Mouse (Mus musculus): ENCODE results near the gene Ppp1r11. TPM values are rescaled to one million over a fixed set of nuclear protein-coding genes. Genes with fewer than 3 reads are reported as not detected.

Gene Ppp1r11
- total RNA-seq, 4 experiments from 2014 or later: 107 to 144 (median 137) TPM

DNA sequence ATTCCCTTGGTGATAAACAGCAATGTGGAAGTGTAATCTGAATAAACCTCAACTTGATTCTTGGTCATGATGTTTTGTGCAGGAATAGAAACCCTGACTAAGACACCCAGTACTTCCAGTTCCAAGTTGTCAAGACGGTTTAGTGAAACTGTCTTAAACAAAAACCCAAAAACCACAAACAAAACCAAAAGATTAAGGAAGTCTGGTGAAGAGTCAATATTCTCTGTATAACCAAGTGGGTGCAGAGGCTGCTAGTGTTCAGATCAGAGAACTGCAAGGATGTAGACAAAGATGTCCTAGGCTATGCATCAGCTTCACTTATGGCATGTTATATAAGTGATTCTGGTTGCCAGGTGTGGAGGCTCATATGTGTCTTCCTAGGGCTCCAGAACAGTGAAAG is 15.3 kb upstream of the Ppp1r11 start:
- no peak for DNase-seq (ENCODE audit: low spot score in 2 of 2)

DNA sequence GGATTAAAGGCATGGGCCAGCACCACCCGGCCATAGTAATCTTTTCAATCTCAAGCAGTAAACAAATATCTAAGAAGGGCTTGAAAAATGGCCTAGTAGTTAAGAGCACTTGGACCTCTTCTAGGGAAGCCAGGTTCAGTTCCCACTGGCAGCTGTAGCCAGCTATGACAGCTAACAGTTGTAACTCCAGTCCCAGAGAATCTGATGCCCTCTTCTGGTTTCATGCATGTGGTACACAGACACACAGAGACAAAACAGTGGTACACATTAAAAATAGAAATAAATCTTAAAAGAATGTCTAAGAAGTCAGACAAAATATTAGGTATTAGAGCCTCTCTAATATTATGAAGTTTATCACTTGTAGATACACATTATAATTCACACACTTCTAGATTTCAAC is 9.6 kb upstream of the Ppp1r11 start:
- no peak for DNase-seq (ENCODE audit: low spot score in 2 of 2)

DNA sequence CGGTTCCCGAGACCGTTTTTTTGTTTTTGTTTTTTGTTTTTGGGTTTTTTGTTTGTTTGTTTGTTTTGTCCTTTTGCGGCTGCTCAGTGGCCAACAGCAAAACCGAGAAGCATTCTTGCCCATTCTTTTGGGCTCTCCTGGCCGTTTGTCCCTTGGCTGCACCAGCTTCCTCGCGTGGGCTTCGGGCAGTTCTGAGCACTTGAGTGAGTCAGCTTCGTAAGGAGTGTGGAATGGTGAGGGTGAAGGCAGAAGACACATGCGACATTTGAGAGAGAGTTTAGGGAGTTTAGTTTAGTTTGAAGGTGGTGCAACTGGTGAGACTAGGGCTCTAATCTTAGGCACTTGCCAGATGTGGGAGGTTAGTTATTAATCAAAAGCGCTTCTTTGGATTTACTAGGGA is 7.3 kb upstream of the Ppp1r11 start:
- no peak for DNase-seq (ENCODE audit: low spot score in 2 of 2)

DNA sequence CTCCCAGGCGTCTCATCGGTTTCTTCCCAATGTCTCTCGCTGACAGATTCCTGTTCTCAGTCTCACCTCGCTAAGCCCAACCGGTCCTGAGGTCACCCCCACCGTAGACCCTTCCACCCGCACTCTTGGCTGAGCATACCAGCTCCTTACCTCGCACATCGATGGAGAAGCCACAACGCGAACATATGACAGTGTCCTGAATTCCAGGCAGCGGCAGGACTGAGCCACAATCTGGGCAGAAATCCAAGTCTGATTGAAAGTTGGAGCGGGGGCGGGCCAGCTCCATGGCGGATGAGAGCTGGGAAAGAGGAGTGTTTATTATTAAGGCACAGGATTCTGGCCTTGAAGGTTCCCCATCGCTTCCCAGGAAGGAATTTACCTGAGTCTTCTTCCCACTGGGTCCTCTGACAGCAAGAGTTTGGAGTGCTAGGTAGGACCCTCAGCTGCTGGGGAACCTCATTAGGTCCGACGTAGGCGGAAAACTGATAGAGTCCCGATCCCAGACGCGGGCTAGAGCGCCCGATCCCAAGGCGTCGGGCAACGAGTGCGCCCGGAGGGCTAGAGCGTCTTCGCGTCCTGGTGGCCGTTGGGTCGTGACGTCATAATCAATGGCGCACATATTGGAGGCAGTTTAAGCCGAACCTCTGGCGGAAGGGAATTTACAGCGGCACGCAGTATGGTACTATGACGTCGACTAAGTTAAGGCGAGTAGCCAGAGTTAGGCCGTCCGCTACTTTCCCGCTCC is 6.6 kb upstream of the Ppp1r11 start, which contains the start of the genes Znrd1 and Znrd1as:
Znrd1 (minus strand) TSS at position 561 of the 745 bp plus-strand sequence.
Znrd1as (plus strand) TSS at position 594 of the 745 bp plus-strand sequence.
- peak; percentile 91 to 96 for DNase-seq (ENCODE audit: low spot score in 2 of 2)

DNA sequence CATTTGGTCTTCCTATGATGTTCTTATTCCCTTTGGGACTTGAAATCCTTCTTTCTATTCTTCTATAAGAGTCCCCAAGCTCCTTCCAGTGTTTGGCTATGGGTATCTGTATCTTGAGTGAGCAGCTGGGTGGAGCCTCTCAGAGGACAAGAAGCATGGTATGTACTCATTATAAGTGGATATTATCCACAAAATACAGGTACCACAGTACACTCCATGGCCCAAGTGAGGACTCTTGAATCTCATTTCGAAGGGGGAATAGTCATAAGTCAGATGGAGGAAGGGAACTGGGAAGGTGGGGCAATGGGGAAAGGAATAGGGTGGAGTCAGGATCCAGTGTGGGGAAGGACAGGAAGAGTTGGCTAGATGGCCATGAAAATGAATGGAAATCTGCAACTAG is 1.5 kb upstream of the Ppp1r11 start:
- DNase-seq (ENCODE audit: low spot score in 2 of 2): no peak

DNA sequence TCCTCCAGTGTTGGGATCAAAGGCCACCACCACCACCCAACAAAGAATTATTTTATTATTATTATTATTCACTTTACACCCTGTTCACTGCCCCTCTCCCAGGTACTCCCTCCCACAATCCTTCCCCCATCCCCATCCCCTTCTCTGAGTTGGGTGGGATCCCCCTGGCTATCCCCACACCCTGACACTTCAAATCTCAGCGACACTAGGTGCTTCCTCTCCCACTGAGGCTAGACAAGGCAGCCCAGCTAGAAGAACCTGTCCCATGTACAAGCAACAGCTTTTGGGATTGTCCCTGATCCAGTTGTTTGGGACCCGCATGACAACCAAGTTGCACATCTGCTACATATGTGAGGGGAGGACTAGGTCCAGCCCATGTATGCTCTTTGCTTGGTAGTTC is 1.1 kb upstream of the Ppp1r11 start:
- no peak for DNase-seq (ENCODE audit: low spot score in 2 of 2)

DNA sequence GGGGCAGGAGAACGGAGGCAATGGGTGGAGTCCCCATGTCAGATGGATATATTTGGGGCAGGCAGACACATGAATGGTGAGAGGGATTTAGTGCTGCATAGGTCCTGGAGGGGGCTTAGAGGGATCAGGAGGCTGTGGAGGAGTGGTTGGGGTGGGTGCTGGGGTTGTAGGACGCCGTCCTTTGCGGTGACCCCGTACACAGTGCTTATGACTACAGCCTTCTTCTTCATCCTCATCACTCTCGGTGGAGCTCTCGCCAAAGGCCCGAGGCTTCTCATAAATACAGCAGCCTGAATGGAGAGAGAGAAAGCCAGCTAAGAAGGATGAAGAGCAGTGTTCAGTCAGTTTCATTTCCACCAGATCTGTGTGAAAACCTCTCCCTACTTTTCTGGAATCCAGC is 2.3 kb downstream of the Ppp1r11 start:
- no peak for DNase-seq (ENCODE audit: low spot score in 2 of 2)

DNA sequence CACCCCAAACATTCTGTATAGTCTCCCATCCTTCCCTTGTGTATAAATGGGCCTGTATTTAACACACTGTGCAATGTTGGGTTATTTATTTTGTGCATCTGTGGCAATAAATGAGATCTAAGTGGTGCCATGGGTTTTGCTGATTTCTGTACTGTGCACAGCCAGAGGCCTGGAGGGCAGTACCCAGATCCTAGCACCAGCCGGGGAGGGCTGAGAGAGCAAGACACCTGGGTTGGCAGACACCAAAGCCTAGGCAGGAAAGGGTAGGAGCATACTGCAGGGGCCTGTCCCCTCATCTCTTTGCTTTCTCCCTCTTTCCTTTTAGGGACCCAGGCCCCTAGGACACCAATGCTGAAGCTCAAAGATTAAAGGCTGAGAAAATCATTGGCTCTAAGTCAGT is 3.3 kb downstream of the Ppp1r11 start:
- no peak for DNase-seq (ENCODE audit: low spot score in 2 of 2)

DNA sequence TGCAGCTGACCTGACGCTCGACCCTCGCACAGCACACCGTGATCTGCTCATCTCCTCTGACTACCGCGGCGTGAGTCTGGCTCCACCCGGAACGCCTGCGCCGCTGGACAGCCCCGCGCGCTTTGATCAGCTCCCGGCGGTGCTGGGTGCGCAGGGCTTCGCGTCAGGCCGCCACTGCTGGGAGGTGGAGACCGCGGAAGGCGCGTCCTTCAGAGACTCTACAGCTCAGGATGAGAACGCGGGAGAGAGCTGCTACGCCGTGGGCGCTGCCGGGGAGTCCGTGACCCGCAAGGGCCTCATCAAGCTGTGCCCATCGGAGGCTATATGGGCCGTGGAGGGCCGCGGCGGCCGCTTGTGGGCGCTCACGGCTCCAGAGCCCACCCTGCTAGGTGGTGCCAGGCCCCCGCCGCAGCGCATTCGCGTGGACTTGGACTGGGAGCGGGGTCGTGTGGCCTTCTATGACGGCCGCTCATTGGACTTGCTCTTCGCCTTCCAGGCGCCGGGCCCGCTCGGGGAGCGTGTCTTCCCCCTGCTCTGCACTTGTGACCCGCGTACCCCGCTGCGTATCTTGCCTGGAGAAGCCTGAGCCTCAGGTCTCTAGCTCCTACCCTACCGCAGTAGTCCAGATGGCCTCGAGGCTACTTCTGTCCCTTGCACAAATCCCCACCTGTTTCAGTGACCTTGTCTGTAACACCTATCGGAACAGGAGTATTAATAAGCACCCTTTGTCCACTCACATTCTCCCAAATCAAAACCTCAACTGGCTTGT is 4.3 kb downstream of the Ppp1r11 start:
- DNase-seq (ENCODE audit: low spot score in 2 of 2): peak; percentile 51 to 53

DNA sequence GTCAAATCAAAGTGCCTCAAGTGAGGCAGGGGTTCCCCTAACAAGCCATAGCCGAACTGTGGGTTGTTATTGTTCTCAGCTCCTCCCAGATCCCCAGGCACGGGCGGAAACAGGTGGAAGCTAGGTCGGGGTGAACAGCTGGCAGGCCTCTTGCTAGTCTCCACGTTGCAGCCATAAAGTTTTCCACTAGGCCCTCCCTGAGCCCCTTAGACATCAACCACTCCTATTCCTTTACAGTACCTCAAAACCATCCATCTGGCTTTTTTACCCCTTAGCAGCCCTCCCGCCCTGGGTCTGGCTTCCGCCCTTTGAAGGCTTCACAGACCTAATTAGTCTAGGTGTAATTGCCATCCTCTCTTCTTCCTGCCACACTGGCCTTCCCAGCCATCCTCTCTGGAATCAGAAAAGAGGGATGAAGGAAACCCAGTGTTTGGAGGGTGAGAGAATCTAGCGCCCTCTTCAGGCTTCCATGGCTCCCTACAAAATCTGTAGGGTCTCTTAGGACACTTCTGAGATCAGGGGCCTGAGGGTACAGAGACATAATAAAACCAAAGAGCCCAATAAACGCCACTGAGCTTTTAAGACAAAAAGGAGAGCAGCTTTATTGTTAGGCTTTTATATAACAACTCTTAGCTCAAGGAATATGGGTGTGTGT is 7.3 kb downstream of the Ppp1r11 start:
- no peak for DNase-seq (ENCODE audit: low spot score in 2 of 2)

DNA sequence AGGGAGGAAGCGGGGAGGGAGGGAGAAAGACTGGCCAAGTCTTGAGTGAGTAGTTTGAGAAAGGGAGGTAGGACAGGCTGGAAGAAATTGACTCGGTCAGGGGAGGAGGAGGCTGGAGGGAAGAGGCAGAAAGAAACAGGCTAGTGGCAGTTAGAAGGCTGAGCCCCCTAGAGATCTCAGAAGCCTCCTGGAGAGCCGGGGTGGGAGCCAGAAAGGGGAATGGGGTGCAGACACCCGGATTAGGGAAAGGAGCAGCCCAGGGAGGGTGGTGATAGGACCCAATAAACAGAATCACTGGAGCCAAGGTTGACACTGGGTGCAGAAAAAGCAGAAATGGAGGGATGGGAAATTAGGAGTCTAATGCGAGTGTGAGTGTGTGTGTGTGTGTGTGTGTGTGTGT is 7.8 kb downstream of the Ppp1r11 start:
- DNase-seq (ENCODE audit: low spot score in 2 of 2): no peak

DNA sequence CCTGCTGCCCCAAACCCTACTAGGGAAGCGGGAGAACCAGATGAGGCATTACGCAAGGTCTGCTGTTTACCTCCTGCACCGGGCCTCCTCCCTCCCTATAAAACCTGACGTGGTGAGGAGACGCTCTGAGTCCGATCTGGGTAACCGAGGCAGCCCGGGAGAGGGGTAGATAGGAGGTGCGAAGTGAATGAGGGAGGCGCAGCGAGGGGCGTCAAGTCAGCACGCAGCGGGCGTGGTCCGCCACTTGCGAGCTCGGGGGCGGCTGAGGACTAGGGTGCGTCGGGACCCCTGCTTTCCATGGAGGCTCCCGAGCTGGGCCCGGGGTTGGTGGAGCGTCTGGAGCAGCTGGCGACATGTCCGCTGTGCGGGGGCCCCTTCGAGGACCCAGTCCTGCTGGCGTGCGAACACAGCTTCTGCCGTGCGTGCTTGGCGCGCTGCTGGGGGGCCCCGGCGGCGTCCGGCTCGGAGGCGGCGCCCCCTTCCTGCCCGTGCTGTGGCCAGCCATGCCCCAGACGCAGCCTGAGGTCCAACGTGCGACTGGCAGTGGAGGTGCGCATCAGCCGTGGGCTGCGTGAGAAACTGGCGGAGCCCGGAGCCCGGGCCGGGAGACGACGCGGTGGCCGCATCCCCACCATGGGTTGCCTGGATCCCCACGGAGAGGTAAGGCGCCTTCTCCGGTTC is 8.6 kb downstream of the Ppp1r11 start, which contains the start of gene Rnf39:
Rnf39 (plus strand) TSS at position 128 of the 681 bp plus-strand sequence.
- DNase-seq (ENCODE audit: low spot score in 2 of 2): peak; percentile 40 to 55

DNA sequence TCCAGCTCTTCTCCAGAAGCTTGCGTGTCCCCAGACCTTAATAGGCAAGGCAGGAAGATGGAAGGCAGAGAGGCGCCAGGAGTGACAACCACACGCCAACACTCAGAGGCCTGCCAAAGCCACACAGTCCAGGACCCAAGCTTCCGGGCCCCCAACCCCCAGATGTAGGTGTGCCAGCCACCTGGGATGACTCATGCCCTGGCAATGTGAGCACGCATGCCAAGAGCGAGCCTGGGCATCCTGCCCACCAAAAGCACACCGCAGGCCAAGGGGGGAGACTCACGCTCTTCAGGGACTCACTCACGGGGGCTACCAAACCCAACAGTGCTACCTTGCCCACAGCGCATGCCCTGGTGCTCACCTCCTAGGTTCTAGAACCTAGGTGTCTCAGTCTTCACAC is 9.2 kb downstream of the Ppp1r11 start:
- DNase-seq (ENCODE audit: low spot score in 2 of 2): peak; percentile 55 to 82

DNA sequence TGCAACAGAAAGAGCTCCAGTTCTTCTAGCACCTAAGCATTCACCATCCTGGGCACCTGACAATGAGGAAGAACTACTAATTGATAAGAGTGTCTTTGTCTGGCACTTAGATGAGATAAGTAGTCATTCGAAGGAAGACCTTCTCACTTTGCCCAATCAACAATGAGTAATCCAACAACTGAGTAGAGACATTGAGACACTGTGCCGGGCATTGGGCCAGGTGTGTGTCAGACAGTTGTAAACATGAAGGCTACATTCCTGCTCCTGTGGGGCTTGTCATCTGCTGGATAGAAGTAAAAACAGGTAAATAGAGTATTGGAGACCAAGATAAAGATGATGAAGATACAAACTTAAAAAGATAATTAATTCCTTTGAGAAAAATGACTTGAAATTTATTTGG is 13.5 kb downstream of the Ppp1r11 start:
- DNase-seq (ENCODE audit: low spot score in 2 of 2): no peak

DNA sequence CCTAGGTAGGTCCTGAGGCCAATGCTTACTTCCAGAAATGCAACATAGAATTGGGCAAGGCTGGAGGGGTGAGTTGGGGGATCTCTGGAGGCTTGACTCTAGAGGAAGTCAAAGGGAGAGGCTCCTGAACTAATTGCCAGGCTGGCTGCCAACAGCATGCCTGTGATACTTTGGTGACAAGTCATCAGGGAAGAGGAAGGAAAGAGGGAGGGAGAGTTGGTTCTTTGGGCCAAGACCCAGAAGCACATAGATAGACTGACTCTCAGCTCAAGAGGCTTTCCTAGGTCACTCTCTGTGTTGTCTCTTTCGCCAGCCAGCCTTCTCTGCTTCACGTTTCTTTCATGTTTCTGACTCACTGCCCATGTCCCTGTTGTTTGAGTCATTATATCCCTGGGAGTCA is 19.7 kb downstream of the Ppp1r11 start:
- no peak for DNase-seq (ENCODE audit: low spot score in 2 of 2)

DNA sequence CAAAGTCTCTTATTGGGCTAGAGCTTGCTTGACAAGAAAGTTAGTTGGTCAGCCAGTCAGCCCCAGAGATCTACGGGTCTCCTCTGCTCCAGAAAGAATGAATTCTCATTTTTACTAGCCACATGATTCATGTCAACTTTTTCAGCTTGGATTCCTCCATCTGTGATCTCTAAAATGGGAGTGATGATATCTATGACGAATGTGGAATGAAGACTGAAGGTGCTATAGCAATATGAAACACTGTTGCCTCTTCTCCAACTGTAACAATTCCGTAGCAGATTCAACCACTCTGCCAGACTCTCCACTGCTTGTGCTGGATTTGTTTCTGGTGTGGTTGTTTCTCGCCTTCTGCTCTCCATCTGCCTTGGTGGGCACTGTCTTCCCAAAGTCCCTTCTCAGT is 20.4 kb downstream of the Ppp1r11 start:
- no peak for DNase-seq (ENCODE audit: low spot score in 2 of 2)

DNA sequence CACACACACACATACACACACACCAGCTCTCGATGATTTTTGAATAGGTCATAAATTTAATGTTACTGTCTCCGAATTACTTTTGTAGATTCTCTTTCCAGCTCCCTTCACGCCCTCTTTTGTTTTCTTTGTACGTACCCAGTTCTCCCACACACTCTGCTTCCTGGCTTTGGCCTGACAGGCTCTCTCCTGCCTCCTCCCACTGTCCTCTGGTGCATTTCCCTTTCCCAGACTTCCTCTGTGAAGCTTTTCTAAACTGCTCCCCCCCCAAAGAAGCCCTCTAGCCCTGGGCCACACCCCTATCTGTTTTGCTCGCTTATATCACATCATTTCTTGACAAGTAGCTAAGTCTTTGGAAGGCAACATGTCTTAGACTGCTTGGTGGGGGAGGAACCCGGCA is 21.3 kb downstream of the Ppp1r11 start:
- DNase-seq (ENCODE audit: low spot score in 2 of 2): no peak

DNA sequence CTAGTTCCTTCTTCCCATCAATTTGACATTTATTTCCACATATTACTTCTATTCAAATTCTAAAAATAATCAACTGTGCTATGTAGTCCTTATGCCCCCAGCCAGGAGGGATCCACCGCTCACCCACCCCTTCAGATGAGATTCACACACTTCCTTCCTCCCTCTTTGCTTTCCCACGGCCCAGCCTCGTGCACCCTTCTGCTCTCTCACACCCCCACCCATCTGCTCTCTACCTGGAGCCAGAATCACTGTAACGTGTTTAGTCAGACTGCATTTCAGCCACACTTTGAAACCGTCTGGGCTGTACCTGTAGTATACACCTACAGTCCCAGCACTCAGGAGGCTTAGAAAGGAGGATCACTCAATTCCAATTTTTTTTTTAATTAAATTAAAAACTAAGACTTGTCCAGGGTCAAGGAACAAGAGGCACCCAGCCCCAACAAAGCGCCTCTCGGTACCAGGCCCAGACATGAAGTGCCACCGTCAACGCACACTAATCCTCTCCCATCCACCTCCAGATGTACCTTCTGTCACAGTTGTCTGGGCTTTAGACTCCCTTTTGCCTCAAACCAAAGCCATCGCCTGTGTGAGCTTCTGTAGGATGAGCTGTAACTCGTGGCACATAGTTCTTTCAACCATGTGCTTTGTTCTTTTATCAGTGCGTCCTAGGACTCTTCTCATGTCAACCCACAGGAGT is 22.2 kb downstream of the Ppp1r11 start:
- DNase-seq (ENCODE audit: low spot score in 2 of 2): no peak

DNA sequence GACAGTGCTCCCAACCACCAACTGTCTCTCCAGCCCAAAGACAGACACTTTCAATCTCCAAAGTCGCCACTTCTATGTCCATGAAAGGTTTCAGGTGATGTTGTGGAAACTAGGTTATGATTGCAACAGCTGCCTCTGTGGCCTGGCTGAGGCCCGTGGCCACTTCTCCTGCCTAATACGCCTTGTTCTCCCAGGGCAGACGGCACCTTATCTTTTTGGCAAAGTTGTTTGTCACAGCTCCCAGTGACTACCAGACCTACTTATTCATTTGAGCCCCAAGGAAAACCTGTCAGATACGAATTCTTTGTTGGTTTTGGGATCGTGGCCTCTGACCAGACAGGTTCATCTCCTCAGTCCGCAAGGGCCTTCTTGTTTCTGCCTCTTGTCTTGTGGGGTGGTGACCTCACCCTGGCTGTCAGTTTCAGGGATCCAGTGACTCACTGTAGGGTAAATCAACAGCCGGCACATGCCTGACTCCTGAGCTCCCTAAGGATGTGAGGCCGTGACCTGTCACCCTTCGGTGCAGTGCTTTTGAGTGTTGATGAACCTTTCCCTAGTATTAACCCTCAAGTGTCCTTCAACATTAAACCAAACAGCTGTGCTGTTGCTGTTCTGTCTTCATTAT is 23.9 kb downstream of the Ppp1r11 start:
- DNase-seq (ENCODE audit: low spot score in 2 of 2): no peak

DNA sequence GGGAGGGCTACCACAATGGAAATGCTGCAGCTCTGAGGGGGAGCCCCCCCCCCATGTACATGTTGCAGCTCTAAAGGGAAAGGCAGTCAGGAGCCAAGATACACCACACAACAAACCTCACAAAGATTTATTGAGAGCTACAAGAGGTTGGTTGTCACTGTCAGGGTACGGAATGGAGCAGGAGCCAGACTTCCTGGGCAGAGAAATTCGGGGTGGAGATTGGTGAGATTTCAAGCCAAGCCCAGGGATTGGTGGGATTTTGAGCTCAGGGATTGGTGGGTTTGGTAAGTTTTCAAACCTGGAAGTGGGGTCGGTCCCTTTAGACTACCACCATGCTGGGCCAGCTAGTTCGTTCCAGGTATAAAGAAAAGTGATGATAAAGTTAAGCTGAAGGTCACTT is 28.1 kb downstream of the Ppp1r11 start:
- no peak for DNase-seq (ENCODE audit: low spot score in 2 of 2)

DNA sequence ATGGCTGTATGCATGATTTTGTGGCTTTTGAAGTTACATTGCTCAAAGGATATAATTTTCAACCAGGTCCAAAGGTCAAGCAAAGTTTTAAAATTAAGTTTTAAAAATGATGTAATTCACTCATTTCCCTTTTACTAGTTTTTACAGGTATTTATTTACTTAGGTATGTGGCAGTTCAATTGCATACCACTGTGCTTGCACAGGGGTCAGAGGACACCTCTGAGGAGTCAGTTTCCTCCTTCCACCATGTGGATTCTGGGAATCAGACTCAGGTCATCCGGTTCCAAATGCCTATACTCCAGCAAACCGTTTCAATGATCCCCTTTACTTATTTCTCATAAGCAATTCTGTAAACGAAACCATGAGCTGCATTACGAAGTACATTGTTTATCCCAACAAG is 28.8 kb downstream of the Ppp1r11 start:
- no peak for DNase-seq (ENCODE audit: low spot score in 2 of 2)
